Mouse (Mus musculus) gastrocnemius, adult 8-10 months (tissue): ENCODE measurements around the gene Lmod2. TPM values are rescaled to one million over a fixed set of nuclear protein-coding genes. Genes with fewer than 3 reads are reported as not detected.

Experiments used
- DNase-seq, 2 experiments: peaks; one replicate each; pipeline ENCODE4 v3.0.0; 2022; ENCODE audit warnings: low spot score in 2 of 2
- total RNA-seq, 4 experiments: library from RNA; stranded (reverse); gene quantifications; 2 replicates each; pipeline ENCODE4 v1.2.4; 2022

Lmod2 gene
- total RNA-seq, 4 experiments from 2014 or later: 142 to 191 (median 167) TPM

GRCm38 (mm10) chr6:24601668-24602067, 4.1 kb downstream of the Lmod2 start:
- peak in 1 of 2 experiments; percentile 38 for DNase-seq

GRCm38 (mm10) chr6:24602351-24602750, 4.8 kb downstream of the Lmod2 start:
- DNase-seq: no peak

- no peak for DNase-seq
Observed at GRCm38 (mm10) chr6:24602993-24603392, 5.4 kb downstream of the Lmod2 start.

- DNase-seq: no peak
Observed at GRCm38 (mm10) chr6:24604289-24604688, 6.7 kb downstream of the Lmod2 start.

- no peak for DNase-seq
Observed at GRCm38 (mm10) chr6:24605631-24606030, 8.1 kb downstream of the Lmod2 start.

- DNase-seq: no peak
Observed at GRCm38 (mm10) chr6:24606512-24606911, 8.9 kb downstream of the Lmod2 start.

- DNase-seq: no peak
Observed at GRCm38 (mm10) chr6:24607531-24607930, 10.0 kb downstream of the Lmod2 start.

- DNase-seq: no peak
Observed at GRCm38 (mm10) chr6:24608129-24608528, 10.6 kb downstream of the Lmod2 start.

GRCm38 (mm10) chr6:24608682-24609081, 11.1 kb downstream of the Lmod2 start:
- no peak for DNase-seq

- no peak for DNase-seq
Observed at GRCm38 (mm10) chr6:24609531-24609930, 12.0 kb downstream of the Lmod2 start.

- no peak for DNase-seq
Observed at GRCm38 (mm10) chr6:24610358-24610757, 12.8 kb downstream of the Lmod2 start.

GRCm38 (mm10) chr6:24612074-24612755, 14.7 kb downstream of the Lmod2 start:
- peak; percentile 56 to 58 for DNase-seq

- no peak for DNase-seq
Observed at GRCm38 (mm10) chr6:24613346-24613745, 15.8 kb downstream of the Lmod2 start.

- no peak for DNase-seq
Observed at GRCm38 (mm10) chr6:24613918-24614317, 16.4 kb downstream of the Lmod2 start.

- DNase-seq: no peak
Observed at GRCm38 (mm10) chr6:24616746-24617145, 19.2 kb downstream of the Lmod2 start.

GRCm38 (mm10) chr6:24619285-24620045, 21.9 kb downstream of the Lmod2 start:
- no peak for DNase-seq

- no peak for DNase-seq
Observed at GRCm38 (mm10) chr6:24620936-24621335, 23.4 kb downstream of the Lmod2 start.

- DNase-seq: no peak
Observed at GRCm38 (mm10) chr6:24622098-24622497, 24.5 kb downstream of the Lmod2 start.

GRCm38 (mm10) chr6:24627586-24628030, 30.0 kb downstream of the Lmod2 start:
- no peak for DNase-seq

- no peak for DNase-seq
Observed at GRCm38 (mm10) chr6:24628499-24628898, 30.9 kb downstream of the Lmod2 start.

GRCm38 (mm10) chr6:24632061-24632460, 34.5 kb downstream of the Lmod2 start:
- no peak for DNase-seq

- no peak for DNase-seq
Observed at GRCm38 (mm10) chr6:24634065-24634464, 36.5 kb downstream of the Lmod2 start.

- DNase-seq: no peak
Observed at GRCm38 (mm10) chr6:24635814-24636213, 38.3 kb downstream of the Lmod2 start.
